Mouse (Mus musculus) MEL (cell line): ENCODE data around the gene Sh2b3.

Experiments used
- CTCF ChIP-seq, 3 experiments: IDR thresholded peaks in 2 of 3; conservative IDR thresholded peaks in 1 of 3; 2 replicates each; pipeline ENCODE4 v1.5.1; 2011 to 2012; ENCODE audit warnings: low read length in 3 of 3, low read depth in 2 of 3, mild to moderate bottlenecking in 2 of 3, improper control_type of control experiment in 1 of 3, inconsistent platforms in 1 of 3, mixed read lengths in 1 of 3, moderate library complexity in 1 of 3; ENCODE audit not compliant: control insufficient read depth in 1 of 3, insufficient read depth in 1 of 3, poor library complexity in 1 of 3, severe bottlenecking in 1 of 3
- EP300 ChIP-seq, 2 experiments: IDR thresholded peaks; 2 replicates each; pipeline ENCODE4 v1.6.1; 2011; ENCODE audit warnings: improper control_type of control experiment in 2 of 2, low read length in 2 of 2, low read depth in 1 of 2, mild to moderate bottlenecking in 1 of 2
- GATA1 ChIP-seq: IDR thresholded peaks from 2 replicates; pipeline ENCODE4 v1.6.1; 2011; ENCODE audit warnings: low read depth, low read length, improper control_type of control experiment
- KAT2A ChIP-seq: conservative IDR thresholded peaks from 2 replicates; pipeline ENCODE4 v1.6.1; 2012; ENCODE audit warnings: low read depth, low read length, improper control_type of control experiment, inconsistent platforms
- MAFK ChIP-seq: IDR thresholded peaks from 2 replicates; pipeline ENCODE4 v1.6.1; 2011; ENCODE audit warnings: low read depth, mild to moderate bottlenecking, low read length, improper control_type of control experiment, borderline replicate concordance
- MAX ChIP-seq: IDR thresholded peaks from 2 replicates; pipeline ENCODE4 v1.6.1; 2011; ENCODE audit warnings: low read length, improper control_type of control experiment
- POLR2A ChIP-seq, 2 experiments: IDR thresholded peaks; 2 replicates each; pipeline ENCODE4 v1.6.1; 2011 to 2012; ENCODE audit warnings: low read length in 2 of 2, mild to moderate bottlenecking in 2 of 2, control low read depth in 1 of 2, improper control_type of control experiment in 1 of 2, low read depth in 1 of 2, moderate library complexity in 1 of 2; ENCODE audit not compliant: control insufficient read depth in 1 of 2, insufficient read depth in 1 of 2, poor library complexity in 1 of 2
- POLR2AphosphoS2 ChIP-seq: IDR thresholded peaks from 2 replicates; pipeline ENCODE4 v1.6.1; 2011; ENCODE audit warnings: low read length, improper control_type of control experiment
- SIN3A ChIP-seq: IDR thresholded peaks from 2 replicates; pipeline ENCODE4 v1.6.1; 2012; ENCODE audit warnings: low read length, improper control_type of control experiment, inconsistent platforms
- TBP ChIP-seq: IDR thresholded peaks from 2 replicates; pipeline ENCODE4 v1.8.0; 2011; ENCODE audit warnings: low read depth, low read length, improper control_type of control experiment
- USF1 ChIP-seq: IDR thresholded peaks from 2 replicates; pipeline ENCODE4 v1.6.1; 2014; ENCODE audit warnings: low read depth, mild to moderate bottlenecking, inconsistent platforms, low read length, improper control_type of control experiment, moderate library complexity
- ZMIZ1 ChIP-seq: IDR thresholded peaks from 2 replicates; pipeline ENCODE4 v1.6.1; 2012; ENCODE audit warnings: low read depth, mild to moderate bottlenecking, inconsistent platforms, low read length, improper control_type of control experiment, moderate library complexity

- no peak for TF ChIP-seq SIN3A
- TF ChIP-seq MAX: no peak
- TF ChIP-seq CTCF (IDR thresholded peaks at IDR 0.05 in 2 of 3, conservative IDR thresholded peaks at IDR 0.05 in 1 of 3; ENCODE audit: control insufficient read depth in 1 of 3, insufficient read depth in 1 of 3, low read depth in 2 of 3, low read length in 3 of 3, poor library complexity in 1 of 3, severe bottlenecking in 1 of 3): no peak
- TF ChIP-seq ZMIZ1: no peak
- TF ChIP-seq POLR2A (IDR thresholded peaks at IDR 0.05; ENCODE audit: control insufficient read depth in 1 of 2, insufficient read depth in 1 of 2, low read depth in 1 of 2, low read length in 2 of 2, poor library complexity in 1 of 2): no peak
- TF ChIP-seq EP300 (IDR thresholded peaks at IDR 0.05; ENCODE audit: low read depth in 1 of 2, low read length in 2 of 2): no peak
- no peak for TF ChIP-seq USF1
- TF ChIP-seq MAFK: no peak
- TF ChIP-seq KAT2A: no peak
- TF ChIP-seq TBP: no peak
- no peak for TF ChIP-seq POLR2AphosphoS2
- TF ChIP-seq GATA1: no peak
These were observed 4.5 kb upstream of the Sh2b3 start for GRCm38 (mm10) chr5:121841973-121842372.
